Mouse (Mus musculus) ES-Bruce4 (cell line): ENCODE data around the gene Pitpnc1. TPM values are rescaled to one million over a fixed set of nuclear protein-coding genes. Genes with fewer than 3 reads are reported as not detected.

Experiments
- H3K27ac ChIP-seq: 2 replicates; pipeline ENCODE4 v1.5.1; 2012; ENCODE audit warnings: low read length, inconsistent platforms; ENCODE audit not compliant: insufficient read depth
- H3K27me3 ChIP-seq: 2 replicates; pipeline ENCODE4 v1.6.1; 2012; ENCODE audit warnings: mild to moderate bottlenecking, low read length, inconsistent platforms; ENCODE audit not compliant: control insufficient read depth, poor library complexity, insufficient read depth, severe bottlenecking
- H3K36me3 ChIP-seq: 2 replicates; pipeline ENCODE4 v1.6.1; 2012; ENCODE audit warnings: inconsistent platforms, mild to moderate bottlenecking, low read length, moderate library complexity; ENCODE audit not compliant: control insufficient read depth, poor library complexity, insufficient read depth, severe bottlenecking
- H3K4me1 ChIP-seq: one replicate; pipeline ENCODE4 v1.8.1; 2011; ENCODE audit warnings: low read length; ENCODE audit not compliant: control insufficient read depth, insufficient read depth
- H3K4me3 ChIP-seq: 2 replicates; pipeline ENCODE4 v1.5.1; 2011; ENCODE audit warnings: low read depth, mild to moderate bottlenecking, low read length
- H3K9ac ChIP-seq: 2 replicates; pipeline ENCODE4 v1.6.1; 2012; ENCODE audit warnings: low read depth, mild to moderate bottlenecking, inconsistent platforms; ENCODE audit not compliant: poor library complexity, severe bottlenecking
- H3K9me3 ChIP-seq: replicated peaks from 2 replicates; pipeline ENCODE4 v1.6.1; 2012; ENCODE audit warnings: mild to moderate bottlenecking, low read length, inconsistent platforms; ENCODE audit not compliant: control insufficient read depth, poor library complexity, insufficient read depth, severe bottlenecking
- CTCF ChIP-seq: IDR thresholded peaks from one replicate; pipeline ENCODE4 v1.8.1; 2011; ENCODE audit warnings: low read depth, low read length
- EP300 ChIP-seq: IDR thresholded peaks from 2 replicates; pipeline ENCODE4 v1.6.1; 2011; ENCODE audit warnings: low read depth, low read length; ENCODE audit not compliant: insufficient read depth
- POLR2A ChIP-seq: IDR thresholded peaks from one replicate; pipeline ENCODE4 v1.8.1; 2011; ENCODE audit warnings: low read length; ENCODE audit not compliant: insufficient read depth
- polyA plus RNA-seq: library from polyadenylated mRNA; stranded (reverse); fragments of >200 nt; gene quantifications from 2 replicates; pipeline ENCODE4 v1.2.4, GENCODE M21; 2011; ENCODE audit warnings: low read depth; ENCODE audit not compliant: missing spikeins, insufficient read depth, insufficient read length

Gene Pitpnc1
- polyA plus RNA-seq, 1 experiment, result 27.1 TPM

DNA sequence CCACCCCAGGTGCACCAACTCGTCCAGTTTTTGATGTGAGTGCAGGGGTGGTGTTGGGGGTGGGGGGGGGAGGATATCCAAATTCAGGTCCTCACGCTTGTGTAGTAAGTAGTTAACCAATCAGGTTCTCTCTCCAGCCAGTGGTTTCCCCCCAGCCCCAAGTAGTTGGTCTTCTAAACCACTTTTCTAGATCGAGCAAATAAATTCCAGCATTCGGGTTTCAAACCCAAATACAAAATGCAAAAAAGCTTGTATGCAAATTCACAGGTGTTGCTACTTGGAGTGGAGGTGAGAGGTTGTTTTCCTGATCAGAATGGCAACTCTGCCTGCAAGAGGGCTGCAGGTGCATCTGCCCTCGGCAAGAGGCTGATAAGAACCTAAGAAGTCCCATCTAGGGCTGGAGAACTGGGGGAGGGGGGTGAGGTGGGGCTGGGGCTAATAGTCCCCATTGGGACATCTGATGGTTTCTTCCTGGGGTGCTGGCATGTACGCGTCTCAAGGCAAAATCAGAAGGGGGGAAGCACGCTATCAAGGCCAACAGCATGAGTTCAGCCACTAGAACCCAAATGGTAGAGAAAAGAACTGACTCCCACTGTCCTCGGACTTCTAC, 170.9 kb downstream of the Pitpnc1 start:
- Histone ChIP-seq H3K27ac (no peak overlapping the region), H3K9ac (no peak overlapping the region), H3K4me3 (no peak overlapping the region), H3K9me3 (no peaks in the 10 kb centered on the region), H3K4me1 (no peaks in the 10 kb centered on the region), H3K36me3 (no peaks in the 10 kb centered on the region; the same call in 1 of the 2 replicates), H3K27me3 (no peaks in the 10 kb centered on the region)
- TF ChIP-seq EP300 (no peak), CTCF (no peak), POLR2A (no peak)

DNA sequence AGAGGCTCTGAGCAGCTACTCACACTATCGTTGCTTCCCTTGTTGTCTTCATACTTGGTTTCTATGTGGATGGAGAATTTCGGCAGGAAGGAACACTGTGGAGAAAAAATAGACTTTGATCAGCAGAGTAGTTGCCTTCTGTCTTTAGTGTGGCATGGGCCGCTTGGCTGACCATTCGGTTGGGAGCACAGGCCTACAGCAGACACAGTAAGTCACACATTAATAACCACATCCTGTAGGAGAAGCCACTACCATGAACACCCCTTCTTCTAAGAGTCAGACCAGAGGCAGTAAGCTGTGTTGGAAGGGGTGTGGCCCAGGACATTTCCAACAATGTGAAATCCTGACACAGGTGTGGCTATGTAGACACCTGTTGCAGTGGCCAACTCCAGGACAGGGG, 174.3 kb downstream of the Pitpnc1 start:
- no peaks in the 10 kb centered on the region for H3K4me1 ChIP-seq
- H3K27ac ChIP-seq, result no peak overlapping the region
- H3K27me3 ChIP-seq, result no peaks in the 10 kb centered on the region
- H3K36me3 ChIP-seq, result no peaks in the 10 kb centered on the region; the same call in 1 of the 2 replicates
- H3K4me3 ChIP-seq, result no peak overlapping the region
- no peaks in the 10 kb centered on the region for H3K9me3 ChIP-seq
- no peak overlapping the region for H3K9ac ChIP-seq
- no peak for TF ChIP-seq CTCF
- no peak for TF ChIP-seq EP300
- no peak for TF ChIP-seq POLR2A

DNA sequence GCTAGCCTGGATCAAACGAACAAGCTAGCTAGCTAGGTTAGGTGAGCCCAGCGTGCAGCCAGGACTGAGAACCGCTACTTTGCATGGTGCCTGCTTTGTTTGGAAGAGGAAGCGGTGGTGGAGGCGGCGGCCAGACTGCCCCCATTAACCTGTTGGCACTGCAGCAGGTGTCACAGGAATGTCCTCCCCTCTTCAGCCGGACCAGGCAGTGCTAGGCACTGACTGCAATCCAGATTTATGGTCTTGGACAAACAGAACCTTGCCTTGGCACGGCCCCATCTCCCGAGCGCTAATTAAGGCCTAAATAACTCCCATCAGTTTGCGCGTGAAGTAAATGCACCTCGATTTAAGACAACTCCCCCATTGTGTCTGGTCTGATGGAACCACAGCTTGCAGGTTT, 178.5 kb downstream of the Pitpnc1 start:
- H3K4me3 ChIP-seq, result no peak overlapping the region
- H3K9ac ChIP-seq, result no peak overlapping the region
- H3K4me1 ChIP-seq, result no peaks in the 10 kb centered on the region
- no peak for TF ChIP-seq CTCF
- TF ChIP-seq POLR2A, result no peak
- no peak for TF ChIP-seq EP300
- no peak overlapping the region for H3K27ac ChIP-seq
- peaks cover 3% of the 10 kb centered on the region for H3K36me3 ChIP-seq
- H3K27me3 ChIP-seq, result no peaks in the 10 kb centered on the region
- H3K9me3 ChIP-seq, result peaks cover 5% of the 10 kb centered on the region; the same call in 1 of the 2 replicates

DNA sequence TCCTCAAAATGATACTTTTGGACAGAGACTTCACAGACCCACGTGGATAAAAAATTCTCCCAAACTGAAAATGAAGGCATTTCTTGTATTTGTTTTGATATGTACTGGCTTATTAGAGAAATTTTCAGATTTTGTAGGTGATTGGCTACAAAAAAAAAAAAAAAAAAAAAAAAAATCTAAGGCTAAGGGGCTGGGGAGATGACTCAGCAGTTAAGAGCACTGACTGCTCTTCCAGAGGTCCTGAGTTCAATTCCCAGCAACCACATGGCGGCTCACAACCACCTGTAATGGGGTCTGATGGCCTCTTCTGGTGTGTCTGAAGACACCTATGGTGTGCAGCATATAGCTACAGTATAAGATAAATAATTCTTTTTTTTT, 182.3 kb downstream of the Pitpnc1 start:
- H3K27me3 ChIP-seq, result no peaks in the 10 kb centered on the region
- H3K4me1 ChIP-seq, result no peaks in the 10 kb centered on the region
- H3K9me3 ChIP-seq, result peaks cover 5% of the 10 kb centered on the region; the same call in 1 of the 2 replicates
- no peak overlapping the region for H3K4me3 ChIP-seq
- H3K9ac ChIP-seq, result no peak overlapping the region
- peaks cover 3% of the 10 kb centered on the region for H3K36me3 ChIP-seq
- H3K27ac ChIP-seq, result no peak overlapping the region
- no peak for TF ChIP-seq CTCF
- TF ChIP-seq POLR2A, result no peak
- no peak for TF ChIP-seq EP300

DNA sequence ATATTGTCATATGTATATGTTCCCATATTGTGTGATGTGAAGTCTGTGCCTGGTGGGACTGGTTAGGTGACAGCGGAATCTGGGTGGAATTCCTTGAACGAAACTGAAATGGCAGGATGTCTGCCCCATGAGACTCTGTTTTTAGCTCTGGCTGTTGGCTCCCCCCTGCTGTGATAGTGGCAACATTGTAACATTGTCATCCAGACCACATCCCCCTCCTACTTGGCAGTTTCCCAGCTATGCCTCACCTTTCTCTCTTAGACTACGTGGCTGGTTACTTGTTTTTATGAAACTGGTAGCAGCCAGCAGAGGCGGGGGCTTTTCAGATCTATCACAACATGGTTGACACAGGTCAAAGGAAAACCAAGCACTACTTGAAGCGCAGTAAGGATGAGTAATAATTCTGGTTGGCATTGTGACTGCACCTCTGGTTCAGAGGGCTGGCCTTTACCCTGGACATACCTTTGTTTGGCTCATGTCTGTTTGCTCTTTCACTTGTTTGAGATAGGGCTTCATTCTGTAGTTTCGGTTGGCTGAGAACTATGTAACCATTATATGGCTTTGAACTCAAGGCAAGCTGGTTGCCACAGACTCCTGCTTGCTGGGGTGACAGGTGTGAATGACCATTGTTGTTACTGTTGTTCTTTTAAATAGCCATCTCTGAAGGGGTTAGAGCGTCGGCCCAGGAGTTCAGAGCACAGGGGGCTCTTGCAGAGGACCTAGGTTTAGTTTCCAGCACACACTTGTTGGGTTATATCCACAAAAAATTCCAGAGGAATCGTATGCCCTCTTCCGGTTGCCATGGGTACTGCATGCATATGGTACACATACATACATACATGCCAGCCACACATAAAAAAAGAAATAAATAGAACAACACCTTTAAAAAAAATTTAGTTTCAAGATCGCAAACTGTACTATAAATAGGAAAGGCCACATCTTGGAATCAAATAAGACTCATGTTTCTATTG, 183.0 kb downstream of the Pitpnc1 start:
- H3K4me1 ChIP-seq, result no peaks in the 10 kb centered on the region
- H3K9ac ChIP-seq, result no peak overlapping the region

DNA sequence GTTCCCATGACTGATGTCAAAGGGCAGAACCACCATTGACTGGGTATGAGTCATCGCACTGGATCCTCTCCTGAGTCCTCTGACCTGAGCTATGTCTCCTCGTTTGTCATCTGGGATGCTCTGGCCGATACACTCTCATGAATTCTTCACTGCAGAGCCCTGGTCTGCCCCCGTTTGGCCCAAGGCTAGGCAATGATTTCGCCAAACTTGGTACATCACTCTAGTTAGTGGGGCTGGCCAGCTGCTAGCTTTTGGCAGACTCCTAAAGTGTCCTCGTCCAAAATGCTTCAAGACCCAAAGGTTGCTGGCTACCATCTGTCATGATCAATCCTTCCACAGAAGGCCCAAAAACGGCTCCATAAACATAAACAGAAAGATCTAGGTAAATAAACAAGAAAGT, 184.8 kb downstream of the Pitpnc1 start:
- Histone ChIP-seq H3K9me3 (peaks cover 5% of the 10 kb centered on the region; the same call in 1 of the 2 replicates), H3K27me3 (no peaks in the 10 kb centered on the region), H3K9ac (no peak overlapping the region), H3K4me1 (no peaks in the 10 kb centered on the region), H3K36me3 (peaks cover 3% of the 10 kb centered on the region), H3K4me3 (no peak overlapping the region), H3K27ac (no peak overlapping the region)
- TF ChIP-seq CTCF (no peak), EP300 (no peak), POLR2A (no peak)

More for the DNA sequence above, 183.0 kb downstream of the Pitpnc1 start:
- H3K36me3 ChIP-seq, result peaks cover 3% of the 10 kb centered on the region
- no peak overlapping the region; the same call in 1 of the 2 replicates for H3K27ac ChIP-seq
- H3K4me3 ChIP-seq, result no peak overlapping the region
- no peaks in the 10 kb centered on the region for H3K27me3 ChIP-seq
- peaks cover 5% of the 10 kb centered on the region; the same call in 1 of the 2 replicates for H3K9me3 ChIP-seq
- TF ChIP-seq CTCF (no peak), POLR2A (no peak), EP300 (no peak)
